8 mouse cellular contexts compared by ENCODE assay signal in the genomic region with DNA sequence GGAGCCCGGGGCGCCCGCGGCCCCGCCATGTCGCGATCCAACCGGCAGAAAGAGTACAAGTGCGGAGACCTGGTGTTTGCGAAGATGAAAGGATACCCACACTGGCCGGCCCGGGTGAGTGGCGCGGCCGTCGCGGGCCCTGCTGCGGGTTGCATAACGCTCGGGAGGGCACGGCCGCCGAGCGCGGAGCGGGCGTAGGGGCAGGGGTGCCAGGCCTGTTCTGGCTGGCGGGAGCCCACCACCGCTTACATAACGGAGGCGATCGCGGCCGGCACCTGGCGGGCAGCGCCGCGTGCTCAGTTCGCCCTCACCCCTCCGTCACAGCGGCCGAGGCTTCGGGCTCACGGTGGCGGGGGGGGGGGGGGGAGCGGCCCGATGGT. TPM values are rescaled to one million over a fixed set of nuclear protein-coding genes. Genes with fewer than 3 reads are reported as not detected.
DNase-seq lines count a peak whose midpoint lies in the region; ATAC-seq and TF ChIP-seq lines count a peak whose summit lies in the region.

No protein-coding gene starts in this region.

- peaks cover 49% of the 10 kb centered on the region for H3K79me2 ChIP-seq in macrophage (ENCODE audit: inconsistent target)

- peak overlapping the region; percentile 84 for H3K4me3 ChIP-seq in left cerebral cortex, adult 2 months
- H3K4me3 ChIP-seq in embryonic facial prominence, embryonic 14.5 days (ENCODE audit: low read depth, low read length): peak overlapping the region; percentile 99
- peak overlapping the region; percentile 96 for H3K4me3 ChIP-seq in heart, embryonic 15.5 days
- peak overlapping the region; percentile 84 for H3K4me3 ChIP-seq in macrophage (ENCODE audit: inconsistent target)

- peak overlapping the region; percentile 79 for H3K4me2 ChIP-seq in embryonic facial prominence, embryonic 14.5 days (ENCODE audit: low read depth, low read length)
- H3K4me2 ChIP-seq in heart, embryonic 15.5 days: peak overlapping the region; percentile 78

- DNase-seq in left cerebral cortex, adult 2 months (ENCODE audit: extremely low spot score in 1 of 2, low spot score in 2 of 2): peak in 1 of 2 experiments; percentile 62
- DNase-seq in left cerebral cortex, postnatal 25 days (ENCODE audit: low spot score in 2 of 2): no peak
- peak; percentile 75 for DNase-seq in adrenal gland, postnatal 10 days
- no peak for DNase-seq in embryonic facial prominence, embryonic 14.5 days (ENCODE audit: low spot score)
- DNase-seq in kidney, postnatal 25 days: peak; percentile 56 to 90
- DNase-seq in testis, postnatal 14 days (ENCODE audit: low spot score): peak; percentile 75

- no peaks in the 10 kb centered on the region for H3K27me3 ChIP-seq in embryonic facial prominence, embryonic 14.5 days (replicated peaks; ENCODE audit: control insufficient read depth, insufficient read depth, low read length)
- no peaks in the 10 kb centered on the region for H3K27me3 ChIP-seq in heart, embryonic 15.5 days

- H3K27ac ChIP-seq in left cerebral cortex, adult 2 months: peak overlapping the region; percentile 99
- peak overlapping the region; percentile 96 for H3K27ac ChIP-seq in embryonic facial prominence, embryonic 14.5 days (replicated peaks; ENCODE audit: low read depth, low read length)
- H3K27ac ChIP-seq in heart, embryonic 15.5 days: peak overlapping the region; percentile 97
- H3K27ac ChIP-seq in macrophage: peak overlapping the region; percentile 66; the same call in 1 of the 2 replicates

- no peak for TF ChIP-seq CTCF in left cerebral cortex, adult 2 months (IDR thresholded peaks at IDR 0.05)

- 0% methylated on average over 10 of the region's 47 CpGs for WGBS in embryonic facial prominence, embryonic 14.5 days
- under 1% methylated on average over 25 of the region's 47 CpGs for WGBS in heart, embryonic 15.5 days
- WGBS in macrophage (ENCODE audit: missing documents): 3% methylated on average over 39 of the region's 47 CpGs

- intact Hi-C loops in left cerebral cortex, adult 2 months (cut with DNase I): loop anchor here (1.0 kb wide), 2 partner anchors 13 to 21 kb away; a partner anchor contains a TSS
- intact Hi-C loops in left cerebral cortex, postnatal 25 days (cut with DNase I): loop anchor here (1.0 to 2.0 kb wide), 2 partner anchors 13 to 22 kb away; a partner anchor contains a TSS

- no peaks in the 10 kb centered on the region for H3K9me3 ChIP-seq in embryonic facial prominence, embryonic 14.5 days (ENCODE audit: control insufficient read depth, low read length)
- no peaks in the 10 kb centered on the region for H3K9me3 ChIP-seq in heart, embryonic 15.5 days (replicated peaks)

- H3K4me1 ChIP-seq in embryonic facial prominence, embryonic 14.5 days (ENCODE audit: control insufficient read depth, insufficient read depth, low read length): peaks cover 35% of the 10 kb centered on the region
- peaks cover 38% of the 10 kb centered on the region for H3K4me1 ChIP-seq in heart, embryonic 15.5 days (replicated peaks)

- peak; percentile 4; the same call in 1 of the 2 replicates for ATAC-seq in embryonic facial prominence, embryonic 14.5 days (ENCODE audit: low read depth)
- ATAC-seq in heart, embryonic 15.5 days (replicated peaks; ENCODE audit: insufficient number of reproducible peaks, insufficient read depth, low FRiP score, low read depth): 0 out of 2 replicates have a peak, but pooled peaks have one; percentile 12

- no peaks in the 10 kb centered on the region for H3K36me3 ChIP-seq in embryonic facial prominence, embryonic 14.5 days (ENCODE audit: control insufficient read depth, insufficient read depth, low read length)
- H3K36me3 ChIP-seq in heart, embryonic 15.5 days: no peaks in the 10 kb centered on the region
- no peaks in the 10 kb centered on the region for H3K36me3 ChIP-seq in macrophage (ENCODE audit: inconsistent target)

- H3K9ac ChIP-seq in embryonic facial prominence, embryonic 14.5 days (ENCODE audit: low read depth, low read length): peak overlapping the region; percentile 97
- H3K9ac ChIP-seq in heart, embryonic 15.5 days: peak overlapping the region; percentile 98

RNA-seq across cellular contexts. Expression of a gene that starts 0.5 kb away (rescaled TPM):
- total RNA-seq in left cerebral cortex, adult 2 months (2021): 100 to 1,000 TPM; 148 to 151 TPM
- total RNA-seq in left cerebral cortex, postnatal 25 days (2021): 100 to 1,000 TPM; 138 to 146 TPM
- total RNA-seq in adrenal gland, postnatal 10 days (2021): 100 to 1,000 TPM; 161 to 162 TPM
- polyA plus RNA-seq in embryonic facial prominence, embryonic 14.5 days (2014; fragmentation: Nextera tagmentation; extraction: Ambion mirVana): 205 and 217 TPM in 2 replicates
- polyA plus RNA-seq in heart, embryonic 15.5 days (2015; fragmentation: Nextera tagmentation; extraction: Ambion mirVana): 134 and 161 TPM in 2 replicates
- total RNA-seq in macrophage (2018; cell fraction: chromatin; rRNA removed): 10 to 100 TPM; 21.1 to 84.8 (median 45.3) TPM
- 100 to 1,000 TPM in 25 of 26 experiments, 10 to 100 TPM in 1; 97.3 to 147 (median 117) TPM for total RNA-seq in macrophage (2018; cell fraction: cytosol; rRNA removed)
- 100 to 1,000 TPM in 3 of 26 experiments, 10 to 100 TPM in 23; 30.7 to 112 (median 57.5) TPM for total RNA-seq in macrophage (2018; cell fraction: nucleus; rRNA removed)
- 101 to 165 TPM (median 143 TPM) in 3 replicates for polyA plus RNA-seq in macrophage (2018)

RNA-seq across cellular contexts. Expression of a gene that starts 12.7 kb away (rescaled TPM):
- total RNA-seq in left cerebral cortex, adult 2 months (2021): 10 to 100 TPM; 52.6 to 55.1 TPM
- 10 to 100 TPM; 51.4 to 57.7 TPM for total RNA-seq in left cerebral cortex, postnatal 25 days (2021)
- total RNA-seq in adrenal gland, postnatal 10 days (2021): 100 to 1,000 TPM; 104 to 123 TPM
- polyA plus RNA-seq in embryonic facial prominence, embryonic 14.5 days (2014; fragmentation: Nextera tagmentation; extraction: Ambion mirVana): 64.8 and 66.6 TPM in 2 replicates
- polyA plus RNA-seq in heart, embryonic 15.5 days (2015; fragmentation: Nextera tagmentation; extraction: Ambion mirVana): 59.2 and 60.6 TPM in 2 replicates
- 100 to 1,000 TPM in 23 of 26 experiments, 10 to 100 TPM in 3; 74.1 to 206 (median 137) TPM for total RNA-seq in macrophage (2018; cell fraction: chromatin; rRNA removed)
- total RNA-seq in macrophage (2018; cell fraction: cytosol; rRNA removed): 10 to 100 TPM; 55.2 to 71.0 (median 63.8) TPM
- total RNA-seq in macrophage (2018; cell fraction: nucleus; rRNA removed): 100 to 1,000 TPM in 25 of 26 experiments, 10 to 100 TPM in 1; 95.8 to 344 (median 196) TPM
- polyA plus RNA-seq in macrophage (2018): 54.3 to 77.0 TPM (median 59.3 TPM) in 3 replicates

RNA-seq across cellular contexts. Expression of a gene that starts 21.2 kb away (rescaled TPM):
- 10 to 100 TPM; 58.3 to 60.6 TPM for total RNA-seq in left cerebral cortex, adult 2 months (2021)
- total RNA-seq in left cerebral cortex, postnatal 25 days (2021): 10 to 100 TPM; 63.3 to 67.0 TPM
- total RNA-seq in adrenal gland, postnatal 10 days (2021): 10 to 100 TPM; 49.9 to 54.9 TPM
- polyA plus RNA-seq in embryonic facial prominence, embryonic 14.5 days (2014; fragmentation: Nextera tagmentation; extraction: Ambion mirVana): 13.0 and 13.5 TPM in 2 replicates
- polyA plus RNA-seq in heart, embryonic 15.5 days (2015; fragmentation: Nextera tagmentation; extraction: Ambion mirVana): 11.3 and 12.7 TPM in 2 replicates
- 10 to 100 TPM in 18 of 26 experiments, 1 to 10 TPM in 8; 3.8 to 21.0 (median 13.9) TPM for total RNA-seq in macrophage (2018; cell fraction: chromatin; rRNA removed)
- 10 to 100 TPM; 18.3 to 36.4 (median 30.8) TPM for total RNA-seq in macrophage (2018; cell fraction: cytosol; rRNA removed)
- 10 to 100 TPM in 23 of 26 experiments, 1 to 10 TPM in 3; 7.7 to 31.7 (median 17.1) TPM for total RNA-seq in macrophage (2018; cell fraction: nucleus; rRNA removed)
- 21.8 to 30.4 TPM (median 26.0 TPM) in 3 replicates for polyA plus RNA-seq in macrophage (2018)

RNA-seq across cellular contexts. Expression of a gene that starts 23.5 kb away (rescaled TPM):
- 10 to 100 TPM; 15.1 to 15.6 TPM for total RNA-seq in left cerebral cortex, adult 2 months (2021)
- total RNA-seq in left cerebral cortex, postnatal 25 days (2021): 10 to 100 TPM; 12.8 to 16.0 TPM
- total RNA-seq in adrenal gland, postnatal 10 days (2021): 10 to 100 TPM; 22.9 to 24.3 TPM
- 20.9 and 22.9 TPM in 2 replicates for polyA plus RNA-seq in embryonic facial prominence, embryonic 14.5 days (2014; fragmentation: Nextera tagmentation; extraction: Ambion mirVana)
- polyA plus RNA-seq in heart, embryonic 15.5 days (2015; fragmentation: Nextera tagmentation; extraction: Ambion mirVana): 23.9 and 33.3 TPM in 2 replicates
- total RNA-seq in macrophage (2018; cell fraction: chromatin; rRNA removed): 10 to 100 TPM; 15.0 to 36.8 (median 25.7) TPM
- total RNA-seq in macrophage (2018; cell fraction: cytosol; rRNA removed): 10 to 100 TPM; 15.5 to 20.2 (median 18.4) TPM
- 10 to 100 TPM; 17.9 to 44.2 (median 28.2) TPM for total RNA-seq in macrophage (2018; cell fraction: nucleus; rRNA removed)
- 14.0 to 16.8 TPM (median 14.2 TPM) in 3 replicates for polyA plus RNA-seq in macrophage (2018)

RNA-seq across cellular contexts. Expression of a gene that starts 23.9 kb away (rescaled TPM):
- total RNA-seq in left cerebral cortex, adult 2 months (2021): 10 to 100 TPM; 22.9 to 24.7 TPM
- 10 to 100 TPM; 19.5 to 21.8 TPM for total RNA-seq in left cerebral cortex, postnatal 25 days (2021)
- 10 to 100 TPM; 12.4 to 16.3 TPM for total RNA-seq in adrenal gland, postnatal 10 days (2021)
- 12.8 and 13.3 TPM in 2 replicates for polyA plus RNA-seq in embryonic facial prominence, embryonic 14.5 days (2014; fragmentation: Nextera tagmentation; extraction: Ambion mirVana)
- polyA plus RNA-seq in heart, embryonic 15.5 days (2015; fragmentation: Nextera tagmentation; extraction: Ambion mirVana): 12.2 and 17.4 TPM in 2 replicates
- 10 to 100 TPM; 14.1 to 87.0 (median 47.6) TPM for total RNA-seq in macrophage (2018; cell fraction: chromatin; rRNA removed)
- total RNA-seq in macrophage (2018; cell fraction: cytosol; rRNA removed): 1 to 10 TPM; 1.9 to 6.5 (median 3.8) TPM
- 10 to 100 TPM; 10.9 to 60.1 (median 31.0) TPM for total RNA-seq in macrophage (2018; cell fraction: nucleus; rRNA removed)
- 6.4 to 10.6 TPM (median 7.0 TPM) in 3 replicates for polyA plus RNA-seq in macrophage (2018)

Comparison
In these comparisons a context has a peak if more than half of its experiments do, and no peak if none do; other contexts are left out.
1. DNase-seq: peak in adrenal gland, postnatal 10 days (single experiment), kidney, postnatal 25 days (2 of 2) and testis, postnatal 14 days (single experiment); none in left cerebral cortex, postnatal 25 days (0 of 2) and embryonic facial prominence, embryonic 14.5 days (single experiment).
2. Peak in every context shown above with its lines, with median percentiles within 50 percentile points of each other: H3K27ac ChIP-seq and H3K4me3 ChIP-seq.